Mouse (Mus musculus) small intestine, adult 2 months (tissue): ENCODE measurements around the gene St3gal5.

ENCODE experiments used
- CTCF ChIP-seq: fragments of 200-500 bp; IDR thresholded peaks from 2 replicates; pipeline ENCODE4 v1.5.1; 2012; ENCODE audit warnings: low read depth, mild to moderate bottlenecking, control low read depth, inconsistent platforms, low read length, moderate library complexity, mixed read lengths; ENCODE audit not compliant: insufficient replicate concordance, insufficient read length; ENCODE audit errors: extremely low read depth
- POLR2A ChIP-seq: fragments of 200-500 bp; IDR thresholded peaks from 2 replicates; pipeline ENCODE4 v1.6.1; 2012; ENCODE audit warnings: low read depth, mild to moderate bottlenecking, control low read depth, inconsistent platforms, low read length, moderate library complexity

- no peak for TF ChIP-seq CTCF
- no peak for TF ChIP-seq POLR2A
These were observed 15.9 kb upstream of the St3gal5 start for GRCm38 (mm10) chr6:72081318-72082024.
